Mouse (Mus musculus) frontal cortex, adult 2 months (tissue): ENCODE data around the gene Ankmy1. TPM values are rescaled to one million over a fixed set of nuclear protein-coding genes. Genes with fewer than 3 reads are reported as not detected.

Experiments
- DNase-seq, 2 experiments: peaks; one replicate each; pipeline ENCODE4 v3.0.0; 2022; ENCODE audit warnings: low spot score in 1 of 2; ENCODE audit errors: extremely low spot score in 1 of 2
- polyA plus RNA-seq: library from polyadenylated mRNA; depleted of rRNA; stranded (reverse); fragments of >200 nt; gene quantifications from 2 replicates; pipeline ENCODE4 v1.2.3, GENCODE M21; 2012

Ankmy1 gene
- polyA plus RNA-seq, 1 experiment = 0.34 TPM

- no peak for DNase-seq
Observed at GRCm38 (mm10) chr1:92877431-92877978, 25.2 kb downstream of the Ankmy1 start.

DNA sequence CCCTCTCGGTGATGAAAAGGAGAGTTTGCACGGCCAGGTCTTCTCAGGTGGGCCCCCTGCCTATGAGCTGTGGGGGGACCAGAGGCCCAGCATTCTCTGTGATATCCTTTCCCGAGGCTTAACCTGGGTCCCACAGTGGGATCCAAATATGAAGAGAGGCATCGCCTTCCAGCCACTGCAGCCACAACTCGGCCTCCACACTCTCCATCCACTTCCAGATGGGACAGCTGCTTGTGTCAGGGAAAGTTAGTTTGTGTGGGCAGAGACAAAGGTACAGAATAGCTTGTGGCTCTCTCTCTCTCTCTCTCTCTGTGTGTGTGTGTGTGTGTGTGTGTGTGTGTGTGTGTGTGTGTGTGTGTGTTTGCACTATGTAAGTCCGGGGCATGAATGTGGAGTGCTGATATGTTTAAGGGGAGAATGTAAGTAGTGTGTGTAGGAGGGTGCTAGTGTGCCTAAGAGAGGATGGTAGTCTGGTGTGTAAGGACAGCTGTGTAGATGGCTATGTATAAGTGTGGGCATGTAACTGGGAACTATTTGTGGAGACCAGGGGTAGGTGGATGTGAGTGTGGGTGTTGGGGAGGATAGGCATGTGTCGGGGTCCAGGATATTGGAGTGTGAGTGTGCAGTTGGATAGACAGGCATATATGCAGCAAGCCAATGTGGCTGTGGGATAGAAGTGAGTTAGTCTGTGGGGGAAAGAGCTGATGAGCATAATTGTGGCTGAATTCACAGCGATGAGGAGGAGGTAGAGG is 27.2 kb downstream of the Ankmy1 start:
- peak; percentile 33 to 43 for DNase-seq

DNA sequence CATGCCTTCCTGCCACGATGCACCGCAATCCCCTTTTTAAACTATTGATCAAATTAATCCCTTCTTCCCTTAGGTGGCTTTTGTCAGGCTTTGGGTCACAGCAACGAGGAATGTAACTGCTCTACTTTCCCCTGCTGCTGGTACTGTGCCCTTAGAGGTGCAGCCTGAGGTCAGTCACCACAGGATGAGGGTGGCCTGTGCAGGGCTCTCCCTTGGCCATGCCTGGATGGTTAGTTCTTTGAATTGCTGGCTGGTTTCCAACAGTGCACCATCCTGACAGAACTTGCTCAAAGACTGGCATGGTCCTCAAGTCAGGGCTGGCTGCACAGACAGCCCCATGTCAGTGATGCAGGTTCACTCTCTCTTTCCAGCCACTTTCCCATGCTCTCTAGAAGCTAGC is 28.7 kb downstream of the Ankmy1 start:
- DNase-seq = no peak

DNA sequence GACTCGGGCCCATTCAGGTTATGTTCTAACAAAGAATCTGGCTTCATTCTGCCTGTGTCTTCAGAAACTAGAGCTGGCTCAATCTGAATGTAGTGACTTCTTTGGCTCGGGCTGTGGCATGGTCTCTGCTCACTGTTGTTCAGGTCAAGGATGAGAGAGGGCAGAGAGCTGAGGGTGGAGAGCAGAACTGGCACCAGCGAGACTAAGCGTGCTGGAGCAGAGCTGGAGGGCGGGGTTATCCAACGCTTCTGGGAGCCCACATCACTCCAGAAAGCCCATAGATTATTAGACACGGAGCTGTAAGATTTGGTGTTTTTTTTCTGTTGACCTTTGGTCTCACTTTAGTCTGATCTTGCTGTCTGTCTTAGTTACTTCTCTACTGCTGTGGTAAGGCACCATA is 30.0 kb downstream of the Ankmy1 start:
- no peak for DNase-seq

DNA sequence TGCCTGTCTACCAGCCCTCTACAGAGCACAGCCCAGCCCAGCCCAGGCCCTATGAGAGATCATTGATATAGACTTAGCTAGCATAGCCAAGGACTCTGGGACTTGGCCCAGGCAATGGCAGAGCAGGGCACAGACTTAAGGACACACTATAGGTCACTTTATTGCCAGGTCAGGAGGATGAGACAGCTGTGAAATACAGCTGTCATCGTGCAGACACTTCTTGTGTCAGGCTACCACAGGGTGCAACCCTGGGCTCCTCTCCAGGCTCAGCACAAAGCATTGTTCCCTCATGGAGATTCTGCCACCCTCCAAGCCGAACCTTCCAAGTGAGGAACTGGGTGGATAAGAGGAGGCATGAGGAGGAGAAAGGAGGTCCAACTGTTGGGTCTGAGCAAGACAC is 32.7 kb downstream of the Ankmy1 start:
- DNase-seq = no peak

DNA sequence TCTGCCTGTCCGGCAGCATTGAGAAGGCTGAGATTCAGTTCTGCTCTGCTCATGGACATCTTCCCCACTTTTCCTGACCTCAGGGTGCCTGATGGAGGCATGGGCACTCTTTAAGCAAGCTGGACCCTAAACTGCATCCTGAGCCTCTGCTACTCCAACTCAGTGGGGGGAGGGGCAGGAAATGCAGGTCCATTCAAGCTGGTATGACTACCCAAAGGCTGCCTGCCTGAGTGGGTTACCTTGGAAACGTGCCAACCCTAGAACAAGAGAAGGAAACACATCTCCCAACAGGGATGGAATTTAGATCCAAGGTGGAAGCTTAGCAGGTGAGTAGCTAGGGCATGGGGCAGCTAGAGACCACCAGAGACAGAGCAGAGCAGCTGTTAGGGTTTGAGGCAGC is 36.5 kb downstream of the Ankmy1 start:
- no peak for DNase-seq

DNA sequence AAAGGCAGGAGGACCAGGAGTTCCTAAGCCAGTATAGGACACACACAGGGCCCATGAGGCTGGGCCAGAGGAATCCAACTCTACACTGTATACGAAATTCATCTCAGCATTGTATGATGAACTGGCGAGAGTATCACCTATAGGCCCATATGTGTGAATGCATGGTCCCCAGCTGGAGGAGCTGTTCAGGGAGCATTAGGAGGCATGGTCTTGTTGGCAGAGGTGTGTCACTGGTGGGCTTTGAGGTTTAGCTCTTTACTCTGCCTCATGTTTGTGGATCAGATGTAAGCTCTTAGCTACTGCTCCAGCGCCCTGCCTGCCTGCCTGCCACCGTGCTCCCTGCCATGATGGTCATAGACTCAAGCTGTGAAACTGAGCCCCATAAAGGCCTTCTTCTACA is 39.4 kb downstream of the Ankmy1 start:
- no peak for DNase-seq

- DNase-seq = no peak
Observed at GRCm38 (mm10) chr1:92861503-92861902, 41.2 kb downstream of the Ankmy1 start.

GRCm38 (mm10) chr1:92852450-92852849 is 50.3 kb downstream of the Ankmy1 start:
- no peak for DNase-seq

GRCm38 (mm10) chr1:92849938-92850574 is 52.6 kb downstream of the Ankmy1 start:
- DNase-seq = no peak

GRCm38 (mm10) chr1:92849491-92849890 is 53.2 kb downstream of the Ankmy1 start:
- DNase-seq = no peak

DNA sequence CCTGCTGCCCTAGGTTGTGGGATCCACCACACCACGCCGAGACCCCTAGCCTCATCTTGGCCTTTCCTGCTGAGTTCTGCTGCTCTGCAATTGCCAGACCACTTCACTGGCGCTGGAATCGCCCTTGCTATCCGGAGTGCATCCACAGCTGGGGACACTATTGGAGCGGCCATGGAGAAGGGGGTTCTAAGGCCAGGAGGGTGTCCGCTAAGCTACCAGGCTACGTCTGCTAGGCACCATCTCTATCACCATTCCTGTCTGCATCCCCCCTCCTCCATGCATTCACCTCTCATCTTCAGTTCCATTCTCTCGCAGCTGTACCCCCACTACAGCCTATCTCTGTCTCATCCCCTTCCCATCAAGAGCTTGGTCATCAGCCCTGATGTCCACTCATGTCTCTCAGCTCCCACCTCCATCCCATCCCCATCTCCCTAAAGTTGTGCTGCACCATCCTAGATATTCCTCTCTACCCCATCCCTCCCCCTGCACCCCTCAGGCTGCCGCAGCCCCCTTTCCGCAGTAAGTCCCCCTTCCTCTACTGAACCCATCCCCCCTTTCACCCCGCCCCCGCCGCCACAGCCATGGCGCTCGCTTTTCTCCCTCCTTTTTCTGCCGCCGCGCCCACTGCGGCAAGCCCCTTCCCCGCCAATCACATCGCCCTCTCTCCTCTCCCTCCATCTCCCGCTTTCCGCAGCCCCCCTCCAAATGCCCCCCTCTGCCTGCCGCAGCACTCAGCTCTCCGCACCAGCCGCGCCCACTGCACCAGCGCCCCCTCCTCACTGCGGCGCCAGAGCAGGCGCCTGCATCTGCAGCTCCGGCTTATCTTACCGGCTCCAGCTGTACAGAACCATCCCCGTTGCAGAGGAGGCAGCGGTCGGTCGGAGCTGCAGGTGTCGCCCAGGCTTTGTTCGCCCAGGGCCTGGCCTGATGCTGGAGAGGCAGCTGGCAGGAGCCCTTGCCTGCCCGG is 54.5 kb downstream of the Ankmy1 start:
- DNase-seq = peak in 1 of 2 experiments; percentile 34

DNA sequence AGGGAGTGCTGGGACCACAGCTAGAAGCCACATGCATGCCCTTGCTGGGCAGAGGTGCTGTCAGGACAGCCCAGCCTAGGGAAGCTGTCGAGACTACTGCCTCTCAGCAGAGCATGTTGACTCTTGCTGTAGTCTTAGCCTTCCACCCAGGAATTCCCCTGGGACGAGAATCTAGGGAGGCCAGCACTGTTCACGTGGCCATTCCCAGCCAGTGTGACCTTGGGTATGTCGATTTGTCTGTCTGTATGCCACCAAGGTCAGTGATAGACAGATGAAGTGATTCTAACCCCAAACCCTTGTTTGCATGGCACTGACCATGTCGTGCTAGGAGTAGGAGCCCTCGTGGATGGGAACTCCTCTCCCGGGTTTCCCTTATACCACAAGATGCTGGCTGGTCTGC is 56.8 kb downstream of the Ankmy1 start:
- no peak for DNase-seq

- no peak for DNase-seq
Observed at GRCm38 (mm10) chr1:92841427-92841826, 61.3 kb downstream of the Ankmy1 start.

GRCm38 (mm10) chr1:92840231-92840890 is 62.3 kb downstream of the Ankmy1 start:
- peak in 1 of 2 experiments; percentile 50 for DNase-seq

- DNase-seq = no peak
Observed at GRCm38 (mm10) chr1:92839211-92839610, 63.5 kb downstream of the Ankmy1 start.

DNA sequence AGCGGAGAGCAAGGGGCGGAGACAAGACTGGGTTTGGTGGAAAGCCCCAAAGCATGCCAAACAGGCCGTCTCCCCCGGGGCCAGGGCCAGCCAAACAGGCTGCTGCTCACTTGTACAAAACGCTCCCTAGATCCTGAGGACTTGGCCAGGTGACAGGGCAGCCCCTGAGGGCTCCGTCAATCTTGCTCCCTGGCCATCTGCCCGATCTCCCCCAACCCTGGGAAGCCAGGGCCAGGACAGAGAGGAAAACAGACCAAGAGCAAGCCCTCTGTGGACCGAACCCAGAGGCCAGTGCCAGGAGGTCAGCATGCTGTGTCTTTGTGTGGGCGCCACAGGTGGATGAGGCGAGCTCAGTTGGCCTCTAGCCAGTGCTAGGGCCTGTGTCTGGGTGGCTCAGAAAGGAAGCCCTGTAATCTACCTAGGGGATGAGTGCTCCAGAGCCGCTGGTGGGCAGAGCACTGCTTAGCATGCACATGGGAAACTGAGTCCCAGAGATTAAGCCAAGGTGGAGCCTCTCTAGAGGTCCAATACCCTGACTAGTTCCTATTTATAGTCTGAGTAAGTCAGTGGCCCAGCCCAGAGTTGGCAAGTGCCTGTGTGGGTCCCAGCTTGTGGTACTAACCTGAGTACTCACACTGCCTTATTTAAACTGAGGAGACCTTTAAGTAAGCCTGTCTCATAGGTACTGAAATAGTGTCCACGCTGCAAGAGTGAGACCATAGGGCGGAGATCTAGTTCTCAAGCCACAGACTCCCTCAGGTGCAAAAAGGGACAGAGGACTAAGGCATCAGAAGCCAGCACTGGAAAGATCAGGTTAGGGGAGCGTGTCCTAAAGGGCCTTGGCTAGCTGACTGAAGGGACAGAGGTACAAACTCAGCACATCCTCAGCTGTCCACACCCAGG is 64.5 kb downstream of the Ankmy1 start:
- no peak for DNase-seq

DNA sequence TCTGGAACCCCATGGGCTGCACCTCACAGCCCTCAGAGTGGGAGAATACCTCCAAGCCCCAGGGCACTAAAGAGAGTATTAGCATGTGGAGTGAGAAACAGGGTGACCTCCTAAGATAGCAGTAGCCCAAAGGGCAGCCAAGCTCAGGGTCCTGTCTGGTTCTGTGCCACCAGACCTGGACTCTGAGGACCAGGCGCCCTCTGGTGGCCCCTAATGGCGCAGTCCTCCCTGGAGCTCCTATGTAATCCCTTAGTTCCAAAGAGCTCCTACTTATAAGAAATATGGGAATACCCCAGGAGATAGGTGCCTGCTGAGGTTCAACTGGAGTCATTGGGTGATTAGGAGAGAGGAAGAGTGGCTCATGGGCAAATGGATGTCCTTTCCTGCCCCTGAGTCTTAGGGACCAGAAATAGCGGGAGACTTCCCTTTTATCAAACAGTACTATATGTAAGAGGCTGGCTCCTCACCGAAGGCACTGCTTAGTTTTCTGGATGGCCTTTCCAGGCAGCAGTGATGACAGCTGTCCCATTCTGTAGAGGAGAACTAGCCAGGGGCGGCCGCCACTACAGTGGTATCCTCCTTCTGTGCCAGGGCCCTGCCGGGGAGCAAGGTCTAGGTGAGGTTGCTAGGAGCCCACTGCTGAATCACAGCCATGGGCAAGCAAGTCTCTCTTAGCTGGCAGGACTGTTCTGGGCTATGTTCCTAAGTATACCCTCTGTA is 68.6 kb downstream of the Ankmy1 start:
- DNase-seq = peak; percentile 66 to 94
